Mouse (Mus musculus) ZHBTc4 (cell line): ENCODE measurements at regions not wholly inside any gene's neighbourhood (a gene's known extent, or its start where the extent isn't known, plus 50 kb on each side); places are given as distances from the start of the nearest gene placed in this dataset.

Experiments
- DNase-seq: peaks from one replicate; pipeline ENCODE4 v3.0.0-alpha.2; 2011; ENCODE audit warnings: low read depth, low spot score

DNA sequence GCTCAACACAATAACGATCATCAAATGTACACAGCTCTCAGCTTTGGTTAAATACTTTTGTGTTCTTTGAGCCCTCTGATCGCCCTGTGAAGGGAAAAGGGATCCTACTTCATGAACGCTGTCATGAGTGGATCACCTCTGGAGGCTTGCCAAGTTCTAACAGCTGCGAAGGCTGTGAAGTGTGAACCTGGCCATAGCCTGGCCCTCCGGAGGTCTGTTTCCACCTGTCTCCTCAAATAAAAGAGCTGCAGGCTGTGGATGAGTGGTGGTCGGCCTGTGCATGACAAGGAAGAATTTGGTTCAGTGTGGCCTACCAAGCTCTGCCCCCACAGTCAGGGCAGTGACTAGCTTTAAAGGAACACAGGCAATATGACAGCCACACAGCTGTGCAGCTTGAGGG is 122.0 kb downstream of the Gm12728 start:
- no peak for DNase-seq

DNA sequence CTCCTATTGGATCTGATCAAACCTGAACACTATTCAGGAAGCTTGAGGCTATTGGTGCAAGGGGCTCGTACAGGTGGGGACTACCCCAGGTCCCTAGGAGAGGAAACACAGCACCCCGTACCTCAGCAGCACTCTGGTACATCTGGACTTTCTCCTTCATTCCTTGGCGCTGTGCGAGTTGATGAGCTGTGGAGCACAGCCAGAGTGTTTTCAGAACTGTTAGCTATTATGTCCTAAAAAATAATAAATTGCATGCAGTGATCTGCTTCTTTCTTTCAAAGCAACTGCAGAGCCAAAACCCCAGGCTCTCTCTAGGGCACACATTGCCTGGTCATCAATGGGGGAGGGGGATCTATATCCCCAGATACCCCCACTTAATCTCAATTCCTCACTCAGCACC is 122.6 kb downstream of the Gm12728 start:
- no peak for DNase-seq

DNA sequence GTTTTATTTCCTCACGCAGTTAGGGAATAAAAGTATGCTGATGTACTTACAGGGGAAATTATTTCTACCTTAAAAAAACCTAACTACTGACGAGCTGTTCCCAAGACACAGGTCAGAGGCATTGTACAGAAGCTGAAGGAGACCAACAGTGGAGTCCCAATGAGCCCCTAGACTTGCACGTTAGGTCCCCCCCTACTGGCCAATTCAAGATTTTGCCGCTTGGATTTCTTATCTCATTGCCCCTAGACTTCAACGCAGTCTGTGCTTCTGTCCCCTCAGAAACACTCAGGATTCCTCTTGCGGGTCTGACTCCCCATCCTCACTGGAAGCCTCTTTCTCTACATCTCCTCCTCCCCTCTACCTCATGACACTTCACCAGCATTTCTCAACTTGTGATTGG is 125.3 kb downstream of the Gm12728 start:
- peak; percentile 67 for DNase-seq

DNA sequence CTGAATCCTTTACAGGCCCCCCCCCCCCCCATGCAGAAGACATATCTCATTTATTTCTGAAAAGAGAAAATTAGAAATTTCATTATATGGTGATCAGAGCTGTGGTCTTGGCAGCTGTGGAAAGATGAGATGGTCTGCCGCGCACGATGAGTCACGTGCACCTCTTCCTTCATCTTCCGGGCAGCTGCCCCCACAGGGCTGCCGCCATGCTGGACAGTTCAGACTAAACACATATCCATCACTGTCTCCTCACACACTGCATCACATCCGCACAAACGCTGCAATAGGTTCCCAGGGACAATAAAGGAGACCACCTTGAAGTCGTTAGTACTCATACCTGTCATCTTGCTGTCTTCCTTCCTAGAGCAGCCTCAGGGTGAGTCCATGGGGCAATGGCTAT is 126.6 kb downstream of the Gm12728 start:
- no peak for DNase-seq

DNA sequence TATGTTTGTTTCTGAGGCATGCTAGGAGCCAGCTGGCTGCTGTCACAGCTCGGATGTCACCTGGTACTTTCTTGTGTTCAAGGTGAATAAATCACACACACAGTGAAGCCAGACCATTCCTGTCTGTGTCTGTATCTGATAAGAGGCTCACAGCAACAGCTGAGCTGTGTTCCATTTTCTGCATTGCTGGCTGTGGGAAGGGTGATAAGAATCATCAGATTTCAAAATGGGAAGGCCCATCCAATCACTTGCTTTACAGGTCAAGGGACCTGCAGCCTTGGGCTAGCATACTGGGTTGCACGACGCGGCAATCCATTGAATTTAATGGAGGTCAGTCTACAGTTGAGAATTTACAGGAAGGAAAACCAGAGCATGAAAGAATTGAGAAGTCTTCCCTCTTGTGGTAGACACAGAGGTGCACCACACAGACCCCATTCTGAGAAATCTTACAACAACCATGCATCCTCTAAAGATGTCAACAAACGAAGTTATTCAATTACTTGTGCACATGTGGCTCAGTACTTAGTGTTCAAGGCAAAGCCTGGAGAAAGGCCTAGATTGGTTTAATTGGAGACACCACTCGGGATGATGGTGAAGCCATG is 135.2 kb downstream of the Gm12728 start:
- no peak for DNase-seq

DNA sequence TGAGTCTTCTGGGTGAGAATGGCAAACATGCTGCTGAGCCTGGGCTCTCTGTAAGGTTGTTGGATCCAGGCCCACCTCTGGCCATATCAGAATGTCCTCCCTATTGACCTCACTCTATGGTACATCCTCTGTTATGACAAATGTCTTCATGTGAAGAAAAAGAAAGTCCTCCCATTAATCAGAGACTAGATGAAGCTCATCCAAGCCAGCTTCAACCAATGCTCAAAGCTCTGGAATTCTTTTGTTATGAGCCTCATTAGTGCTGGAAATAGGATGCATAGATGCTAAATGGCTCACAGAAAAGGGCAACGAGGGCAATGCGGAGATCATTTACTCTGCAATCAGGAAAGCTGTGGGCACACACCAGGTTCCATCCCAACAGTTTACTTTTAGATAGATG is 135.8 kb downstream of the Gm12728 start:
- DNase-seq: no peak

DNA sequence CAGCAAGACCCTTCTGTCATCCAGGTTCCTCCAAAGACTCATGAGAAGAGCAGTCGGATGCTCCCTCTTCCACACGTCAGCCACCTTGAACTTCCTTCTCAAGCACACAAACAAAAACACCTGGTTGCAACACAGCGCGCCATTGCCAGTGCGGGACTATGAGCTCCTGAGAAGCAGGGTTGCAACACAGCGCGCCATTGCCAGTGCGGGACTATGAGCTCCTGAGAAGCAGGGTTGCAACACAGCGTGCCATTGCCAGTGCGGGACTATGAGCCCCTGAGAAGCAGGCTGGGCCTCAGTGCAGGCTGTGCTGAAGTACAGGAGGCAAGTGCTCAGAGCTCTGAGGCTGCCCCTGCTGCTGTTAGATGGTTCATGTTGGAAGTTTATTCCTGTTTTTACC is 140.0 kb downstream of the Gm12728 start:
- DNase-seq: no peak

DNA sequence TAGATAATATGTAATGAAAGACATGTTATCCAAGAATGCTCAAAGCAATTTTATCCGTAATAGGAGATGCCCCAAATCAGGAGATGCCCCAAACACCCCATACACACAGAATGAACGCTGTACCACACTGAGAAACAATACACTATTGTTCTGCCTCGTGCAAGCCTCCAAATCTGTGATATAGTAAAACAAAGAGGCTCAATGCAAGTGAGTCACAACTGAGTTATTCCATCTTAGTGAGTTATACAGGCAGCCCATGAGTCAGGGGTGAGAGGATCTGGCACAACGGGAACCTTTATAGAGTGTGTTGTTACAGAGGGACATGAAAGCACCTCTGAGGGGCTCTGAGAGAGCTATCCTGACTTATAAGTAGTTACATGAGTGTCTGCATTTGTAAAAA is 145.3 kb downstream of the Gm12728 start:
- DNase-seq: no peak

DNA sequence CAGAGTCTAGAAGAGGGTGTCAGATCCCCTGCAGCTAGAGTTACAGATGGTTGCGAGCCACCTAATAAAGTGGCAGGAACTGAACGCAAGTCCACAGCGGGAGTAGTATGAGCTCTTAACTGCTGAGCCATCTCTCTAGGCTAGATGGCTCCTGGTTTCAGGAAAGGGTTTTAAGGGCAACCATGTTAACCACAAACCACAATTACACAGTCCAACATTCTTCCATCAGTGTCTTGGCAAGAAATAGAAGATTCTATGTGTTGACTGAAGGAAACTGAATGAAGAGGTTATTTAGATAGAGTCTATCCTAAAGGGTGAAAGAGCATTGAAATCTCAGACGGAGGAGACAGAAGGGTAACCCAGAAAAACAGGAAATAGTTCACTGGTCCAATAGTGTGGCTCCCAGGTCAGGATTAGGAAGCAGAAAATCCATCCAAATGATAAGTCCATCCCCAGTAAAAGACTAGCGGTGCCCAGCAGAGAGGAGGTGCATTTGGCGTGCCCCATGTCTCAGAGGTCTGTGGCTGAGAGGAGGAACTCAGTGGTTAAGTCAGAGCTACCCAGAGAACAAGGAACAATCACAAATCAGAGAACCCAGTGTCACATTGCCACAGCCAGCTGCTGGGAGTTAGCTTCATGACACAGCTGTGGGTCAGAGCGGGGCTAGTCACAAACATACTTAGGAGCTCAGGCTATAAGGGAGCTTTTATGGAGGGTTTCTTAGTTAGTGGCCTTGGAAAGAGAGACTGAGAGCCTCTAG is 147.3 kb downstream of the Gm12728 start:
- no peak for DNase-seq

DNA sequence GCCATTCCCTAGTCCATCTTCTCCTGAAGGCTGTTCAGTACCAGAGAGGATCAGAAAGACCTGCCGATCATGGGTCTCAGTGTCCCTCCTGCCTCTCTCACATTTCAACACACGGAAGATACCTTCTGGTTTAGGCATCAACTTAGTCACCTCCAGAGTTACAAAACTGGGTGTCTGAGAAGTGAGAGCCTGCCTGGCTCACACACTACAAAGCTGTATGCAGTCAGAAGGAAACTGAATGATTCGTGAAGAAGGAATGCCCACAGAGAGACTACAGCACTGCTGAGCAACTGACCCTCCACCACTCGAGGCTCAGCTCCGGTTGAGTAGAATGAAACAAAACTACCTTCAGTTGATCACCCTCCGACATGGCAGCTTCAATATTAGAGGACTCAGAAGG is 147.9 kb downstream of the Gm12728 start:
- DNase-seq: no peak

DNA sequence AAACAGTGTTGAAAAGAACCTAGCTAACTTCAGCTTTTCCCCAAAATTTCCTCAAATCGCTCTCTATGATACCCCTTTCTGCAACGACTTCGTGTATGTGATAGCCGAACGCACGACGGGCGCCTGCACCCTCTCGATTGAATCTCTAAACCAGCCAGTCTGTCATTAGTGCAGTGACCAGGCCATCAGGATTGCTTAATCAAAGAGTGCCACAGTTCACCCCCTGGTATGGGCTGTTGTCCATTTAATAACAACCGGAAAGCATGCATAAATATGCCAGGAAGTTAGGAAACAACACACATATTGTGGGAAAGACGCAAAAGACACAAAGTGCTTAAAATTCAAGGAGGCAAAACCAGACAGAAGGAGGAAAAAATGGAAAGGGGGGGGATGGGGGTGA is 149.2 kb downstream of the Gm12728 start:
- DNase-seq: no peak

DNA sequence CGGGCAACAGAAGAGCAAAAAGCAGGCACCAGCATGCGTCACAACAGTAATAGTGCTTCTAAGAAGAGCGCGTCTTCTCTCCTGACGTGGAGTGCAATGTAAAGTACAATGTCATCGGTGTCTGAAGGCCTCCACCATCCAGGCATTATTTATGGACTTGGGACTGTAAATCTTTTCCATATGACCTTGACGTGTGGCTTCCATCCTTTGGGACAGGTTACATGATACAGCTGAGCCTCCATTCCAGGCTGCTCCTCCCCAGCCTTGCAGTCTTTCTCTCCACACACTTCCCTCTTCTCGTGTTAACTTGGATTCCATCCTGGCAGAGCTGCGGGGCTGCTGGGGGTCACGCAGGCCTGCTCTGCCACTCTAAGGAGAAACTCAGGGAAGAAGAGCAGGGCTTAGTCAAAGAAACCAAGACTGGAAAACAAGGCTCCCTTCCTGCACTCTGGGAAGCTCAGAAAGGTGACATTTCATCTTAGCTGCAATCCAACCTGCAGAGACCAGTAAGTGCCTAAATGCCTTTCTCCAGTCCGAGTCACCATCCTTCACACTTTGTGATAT is 150.0 kb downstream of the Gm12728 start:
- no peak for DNase-seq

DNA sequence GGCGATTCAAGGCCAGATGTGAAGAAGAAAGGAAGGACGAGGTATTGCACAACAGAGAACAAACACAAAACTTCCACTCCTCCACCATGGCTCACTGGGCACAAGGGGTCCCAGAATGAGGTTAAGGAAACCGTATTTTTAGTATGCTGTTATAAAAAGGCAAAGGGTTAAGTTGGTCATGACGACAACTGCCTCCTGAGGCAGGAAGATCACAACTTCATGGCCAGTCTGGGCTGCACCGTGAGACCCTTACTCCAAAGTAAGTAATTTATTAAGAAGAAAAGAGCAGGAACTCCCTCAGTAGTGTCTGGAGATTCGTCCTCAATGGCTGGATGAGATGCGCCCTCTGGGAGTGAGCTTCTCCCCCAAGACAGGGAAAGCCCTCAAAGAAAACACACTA is 151.2 kb downstream of the Gm12728 start:
- DNase-seq: no peak

DNA sequence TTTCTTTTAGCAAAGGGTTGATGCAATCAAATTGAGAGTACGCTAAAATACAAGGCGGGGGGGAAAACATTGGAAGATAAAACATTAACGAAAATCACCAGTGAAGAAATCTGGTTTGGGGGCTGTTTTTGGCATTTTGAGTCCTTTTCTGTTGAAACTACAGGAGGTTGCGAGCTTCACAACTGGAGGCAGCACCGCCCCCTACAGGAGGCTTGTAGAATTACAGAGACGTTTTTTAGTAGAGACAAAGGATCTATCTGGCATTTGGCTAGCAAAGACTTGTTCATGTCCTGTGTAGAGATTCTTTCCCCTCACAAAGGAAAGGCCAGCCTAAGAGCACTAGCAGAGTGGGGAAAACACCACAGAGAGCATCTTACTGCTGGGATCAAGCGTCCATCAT is 152.1 kb downstream of the Gm12728 start:
- peak; percentile 82 for DNase-seq

DNA sequence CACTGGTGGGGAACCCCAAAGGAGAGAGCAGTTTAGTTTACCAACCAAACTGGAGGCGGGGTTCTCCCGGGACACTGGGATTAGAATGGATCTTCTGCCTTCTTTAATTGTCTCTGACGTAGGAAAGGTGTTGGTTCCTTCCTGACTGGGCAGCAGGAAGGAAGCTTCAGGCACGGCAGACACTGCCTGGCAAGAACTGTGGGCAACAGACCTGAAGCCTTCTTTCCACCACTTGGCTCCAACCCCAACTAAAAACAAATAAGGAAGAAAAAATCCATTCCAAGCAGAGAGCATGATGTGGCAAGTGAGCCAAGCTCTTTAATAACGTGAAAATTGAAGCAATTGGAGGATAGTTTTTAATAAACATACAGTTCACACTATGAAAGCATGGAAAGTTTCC is 155.3 kb downstream of the Gm12728 start:
- no peak for DNase-seq

DNA sequence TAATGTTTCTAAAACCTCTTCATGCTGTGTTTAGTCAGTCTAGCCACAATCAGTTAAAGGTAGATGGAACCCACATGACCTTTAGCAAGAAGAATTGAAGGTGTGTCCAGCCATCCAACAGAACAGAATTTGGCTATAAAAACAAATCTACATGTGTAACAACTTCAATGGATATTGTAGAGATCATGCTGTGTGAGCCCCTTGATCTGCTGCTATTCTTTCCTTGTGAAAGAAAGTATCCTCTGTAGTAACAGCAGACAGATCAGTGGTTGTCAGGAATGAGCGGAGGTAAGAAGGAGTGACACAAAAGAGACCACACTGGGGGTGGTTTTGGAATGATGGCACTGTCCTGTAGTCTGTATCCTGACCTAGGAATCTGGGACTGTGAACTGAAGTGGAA is 156.3 kb downstream of the Gm12728 start:
- peak; percentile 88 for DNase-seq

DNA sequence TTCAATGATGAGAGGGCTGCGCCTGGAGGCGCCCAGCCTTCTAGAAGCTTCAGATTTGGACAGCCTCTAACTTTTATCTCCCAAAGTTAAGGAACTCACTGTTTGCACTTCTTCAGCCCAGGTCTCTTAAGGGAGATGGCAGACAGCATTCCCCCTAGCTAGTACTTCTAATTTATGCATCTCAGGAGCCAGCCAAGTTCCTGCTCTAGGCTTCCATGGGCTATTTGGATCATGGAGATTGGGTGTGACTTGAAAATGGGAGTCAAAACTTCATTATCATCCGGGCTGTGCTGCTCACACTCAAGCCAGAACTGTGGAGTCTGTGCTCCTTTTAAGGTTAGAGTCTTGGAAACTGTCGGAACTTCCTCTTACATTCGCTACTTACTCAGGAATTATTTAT is 158.7 kb downstream of the Gm12728 start:
- DNase-seq: no peak

DNA sequence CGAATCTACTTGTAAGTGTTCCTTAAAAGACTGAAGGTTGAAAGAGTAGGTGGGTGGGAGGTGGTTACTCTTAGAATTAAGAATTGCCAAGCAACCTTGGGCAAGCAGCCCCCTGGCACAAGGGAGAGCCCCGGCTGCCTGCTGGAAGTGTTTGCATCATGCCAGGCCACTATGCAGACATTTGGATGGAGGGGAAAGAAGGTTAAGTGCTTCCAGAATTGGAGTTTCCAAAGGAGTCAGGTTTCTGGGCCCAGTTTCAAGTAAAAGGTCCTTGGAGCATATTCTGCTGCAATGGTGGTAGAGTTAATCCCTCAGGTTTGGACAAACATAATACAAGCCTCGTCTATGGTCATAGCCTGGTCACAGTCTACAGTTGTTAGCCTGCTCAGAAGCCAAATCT is 162.7 kb downstream of the Gm12728 start:
- no peak for DNase-seq

DNA sequence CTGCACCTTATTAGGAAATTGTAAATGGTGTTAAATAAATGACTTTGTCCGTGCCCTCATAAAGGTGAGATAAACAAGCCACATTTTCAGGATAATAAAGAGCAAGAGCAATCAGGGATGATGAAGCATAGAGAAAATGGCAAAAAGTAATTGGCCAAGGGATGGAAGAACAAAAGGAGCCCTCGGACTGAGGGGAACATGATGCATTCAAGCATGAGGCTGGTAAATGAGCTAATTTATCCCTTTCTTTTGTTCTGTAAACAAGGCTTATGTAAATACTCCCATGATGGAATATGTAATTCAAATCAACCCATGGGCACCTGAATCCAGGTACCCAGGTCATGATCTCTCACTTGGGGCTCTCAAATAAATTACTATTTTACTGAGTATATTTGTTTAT is 166.8 kb downstream of the Gm12728 start:
- DNase-seq: no peak

DNA sequence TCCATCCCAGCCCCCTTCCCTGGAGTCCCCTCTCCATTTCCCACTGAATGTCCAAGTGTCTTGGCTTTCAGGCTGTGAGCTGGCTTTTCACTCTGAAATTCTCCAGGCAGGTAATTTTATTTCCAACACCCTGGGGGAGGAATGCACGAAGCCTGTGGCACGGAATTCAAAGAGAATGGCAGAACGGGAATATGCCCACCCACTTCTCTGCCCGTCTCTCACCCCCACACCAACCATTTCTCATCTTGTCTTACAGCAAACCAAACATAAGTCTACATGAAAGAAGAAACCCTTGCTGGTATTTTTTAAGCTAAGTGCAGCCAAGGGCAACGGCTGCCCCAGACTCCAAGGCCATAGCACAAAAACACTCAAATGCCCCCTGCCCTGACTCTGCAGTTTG is 168.7 kb downstream of the Gm12728 start:
- no peak for DNase-seq

DNA sequence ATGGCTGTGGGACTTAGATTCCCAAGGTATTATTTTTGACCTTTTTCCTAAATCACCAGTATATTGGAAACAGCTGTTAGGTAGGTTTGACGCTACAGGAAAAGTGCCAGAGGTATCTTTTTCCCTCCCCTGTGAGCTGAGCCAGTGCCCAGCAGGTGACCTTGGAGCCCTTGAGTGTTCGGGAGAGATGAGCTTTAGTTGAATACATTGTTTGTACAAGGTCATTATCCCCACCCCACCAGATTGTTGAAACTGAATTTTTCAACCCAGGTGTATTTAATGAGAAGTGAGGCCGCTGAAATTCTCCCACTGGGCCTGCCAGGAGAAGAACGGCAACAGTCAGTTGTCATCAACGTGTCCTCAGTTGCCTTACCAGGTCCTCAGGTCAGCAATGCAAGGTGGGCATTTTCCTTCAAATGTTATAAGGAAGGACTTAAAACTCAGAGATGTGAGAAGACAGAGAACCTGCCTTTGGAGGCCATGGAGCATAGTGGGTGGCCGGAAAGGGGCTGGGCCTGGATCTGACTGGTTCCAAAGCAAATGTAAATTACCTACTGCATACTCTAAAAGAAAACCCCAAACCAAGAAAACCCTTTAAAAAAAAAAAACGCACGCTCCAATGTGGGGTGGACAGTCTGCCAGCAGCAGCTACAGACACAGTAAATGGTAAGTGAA is 172.2 kb downstream of the Gm12728 start:
- DNase-seq: peak; percentile 51

DNA sequence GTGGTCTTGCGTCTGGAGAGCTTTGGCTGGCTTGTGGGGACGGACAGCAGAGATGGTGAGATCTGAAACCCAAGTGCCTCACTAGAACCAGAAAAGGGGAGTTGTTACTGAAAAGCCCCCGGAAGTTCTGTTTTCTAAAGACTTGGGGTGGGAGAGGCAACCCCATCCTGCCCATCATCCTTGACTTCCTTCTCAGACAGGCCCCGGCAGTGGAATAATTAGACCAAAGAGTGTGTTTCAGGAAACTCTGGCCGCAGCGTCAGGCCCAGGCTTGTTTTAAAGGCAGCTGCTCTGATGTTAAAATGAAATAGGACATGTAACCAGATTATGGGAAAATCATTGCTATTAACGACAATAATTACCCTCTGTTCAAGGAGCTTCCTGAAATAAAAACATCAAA is 172.9 kb downstream of the Gm12728 start:
- DNase-seq: no peak

DNA sequence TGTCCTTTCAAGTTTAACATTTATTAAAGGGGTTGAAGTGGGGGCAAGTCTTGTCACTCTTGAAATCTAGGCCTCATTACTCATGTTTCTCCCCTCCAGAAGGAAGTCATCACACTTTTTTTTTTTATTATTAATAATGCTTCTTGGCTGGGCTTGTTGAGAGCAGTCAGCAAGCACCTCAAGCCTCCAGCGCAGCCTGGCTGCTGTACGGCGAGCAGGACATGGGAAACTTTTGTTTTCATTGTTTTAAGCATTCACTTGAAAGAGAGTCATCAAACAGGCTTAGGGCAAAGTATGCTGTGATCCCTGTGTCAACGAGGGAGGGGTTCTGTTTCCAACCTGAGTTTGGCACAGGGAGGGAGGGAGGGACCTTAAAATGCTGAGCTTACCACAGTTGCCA is 178.7 kb downstream of the Gm12728 start:
- DNase-seq: no peak
